Mouse (Mus musculus): ENCODE results near the gene Xlr3a. TPM values are rescaled to one million over a fixed set of nuclear protein-coding genes. Genes with fewer than 3 reads are reported as not detected.

The Xlr3a gene
- polyA plus RNA-seq, 1 experiment from 2014 or later: 4.2 TPM

- Histone ChIP-seq H3K9me3 (replicated peaks) (no peaks in the 10 kb centered on the region), H3K4me1 (no peaks in the 10 kb centered on the region), H3K27ac (no peak overlapping the region), H3K9ac (no peak overlapping the region), H3K4me3 (no peak overlapping the region), H3K27me3 (no peaks in the 10 kb centered on the region), H3K36me3 (no peaks in the 10 kb centered on the region), H3K4me2 (replicated peaks) (peak overlapping the region; percentile 34)
- peak; percentile 98 for ATAC-seq (ENCODE audit: low FRiP score)
- WGBS: 13% methylated on average over 14 of the region's 14 CpGs
These were observed 42.9 kb downstream of the Xlr3a start for GRCm38 (mm10) chrX:73053860-73054563.

GRCm38 (mm10) chrX:73039666-73040065 lies 57.2 kb downstream of the Xlr3a start:
- Histone ChIP-seq H3K4me2 (replicated peaks) (no peak overlapping the region), H3K27me3 (no peaks in the 10 kb centered on the region), H3K4me1 (no peaks in the 10 kb centered on the region), H3K4me3 (no peak overlapping the region), H3K27ac (no peak overlapping the region), H3K9ac (no peak overlapping the region), H3K36me3 (no peaks in the 10 kb centered on the region), H3K9me3 (replicated peaks) (no peaks in the 10 kb centered on the region)
- no peak for ATAC-seq (ENCODE audit: low FRiP score)
- WGBS: 82% methylated on average over 12 of the region's 12 CpGs

DNA sequence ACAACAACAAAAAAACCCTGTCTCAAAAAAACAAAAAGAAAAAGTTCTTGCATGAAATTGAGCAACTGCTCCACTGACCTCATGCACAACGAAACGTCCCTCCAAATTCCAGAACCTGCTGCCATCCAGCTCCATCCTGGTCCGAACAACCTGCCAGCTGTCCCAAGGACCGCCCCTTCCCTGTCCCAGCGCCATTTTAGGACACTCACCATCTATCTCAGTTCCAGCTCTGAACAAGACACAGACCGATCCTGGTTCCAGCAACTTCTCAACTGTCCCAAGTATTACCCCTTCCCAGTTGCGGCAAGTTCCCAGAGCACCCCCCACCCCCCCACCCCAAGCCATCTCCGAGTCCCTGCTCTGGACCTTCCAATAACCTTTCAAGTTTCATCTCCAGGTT lies 58.1 kb downstream of the Xlr3a start:
- Histone ChIP-seq H3K36me3 (no peaks in the 10 kb centered on the region), H3K9ac (no peak overlapping the region), H3K4me2 (replicated peaks) (no peak overlapping the region), H3K4me1 (no peaks in the 10 kb centered on the region), H3K27me3 (no peaks in the 10 kb centered on the region), H3K4me3 (no peak overlapping the region), H3K9me3 (replicated peaks) (no peaks in the 10 kb centered on the region), H3K27ac (no peak overlapping the region)
- ATAC-seq (ENCODE audit: low FRiP score): no peak
- WGBS: 85% methylated on average over 8 of the region's 8 CpGs

DNA sequence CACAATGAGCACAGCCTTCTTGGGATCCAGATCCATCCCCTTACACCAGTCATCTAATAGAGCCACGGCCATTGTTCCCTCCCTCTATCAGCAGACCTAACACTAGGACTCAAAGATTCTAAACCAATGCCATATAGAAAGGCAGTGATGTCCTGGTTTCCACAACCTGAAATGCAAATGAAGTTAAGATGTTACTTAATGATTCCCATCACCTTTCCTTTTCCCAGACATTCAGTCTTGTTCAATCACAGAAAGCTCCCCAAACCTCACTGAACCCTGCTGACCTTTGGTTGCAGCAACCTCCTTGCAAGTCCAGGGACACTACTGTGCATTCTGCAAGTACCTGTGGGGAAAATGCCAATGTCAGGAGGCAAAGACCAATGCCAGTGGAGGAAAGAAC lies 59.9 kb downstream of the Xlr3a start, which contains the start of gene Pnma5:
TSS of gene Pnma5 (minus strand) at position 101 of the 400 bp plus-strand sequence.
- no peak within 1 kb of the TSS for H3K4me2 ChIP-seq (replicated peaks)
- WGBS: 86% methylated on average over 1 of the region's 1 CpGs
- H3K36me3 ChIP-seq: no peaks in the 10 kb centered on the region
- H3K9me3 ChIP-seq (replicated peaks): no peaks in the 10 kb centered on the region
- H3K9ac ChIP-seq: no peak within 1 kb of the TSS
- no peaks in the 10 kb centered on the region for H3K27me3 ChIP-seq
- no peak within 1 kb of the TSS for H3K4me3 ChIP-seq
- no peak for ATAC-seq (ENCODE audit: low FRiP score)
- no peak within 1 kb of the TSS for H3K27ac ChIP-seq
- no peaks in the 10 kb centered on the region for H3K4me1 ChIP-seq

Other genes with a start within 250 kb of the Xlr3a start
- gene Cetn2, start 178.7 kb downstream of the Xlr3a start, polyA plus RNA-seq (2016; fragmentation: Nextera tagmentation; extraction: Ambion mirVana): 86.6 and 106 TPM in 2 replicates
- gene Nsdhl, start 178.5 kb downstream of the Xlr3a start, polyA plus RNA-seq (2016; fragmentation: Nextera tagmentation; extraction: Ambion mirVana): 35.8 and 37.6 TPM in 2 replicates
- gene Zfp185, start 109.8 kb downstream of the Xlr3a start, polyA plus RNA-seq (2016; fragmentation: Nextera tagmentation; extraction: Ambion mirVana): 6.9 and 8.8 TPM in 2 replicates
- 0.09 TPM in 1 of 2 replicates, not detected in the other for gene Pnma5, start 60.0 kb downstream of the Xlr3a start, polyA plus RNA-seq (2016; fragmentation: Nextera tagmentation; extraction: Ambion mirVana)
- 1.1 TPM in 2 replicates for gene Pnma3, start 32.3 kb downstream of the Xlr3a start, polyA plus RNA-seq (2016; fragmentation: Nextera tagmentation; extraction: Ambion mirVana)
- 0.97 and 1.0 TPM in 2 replicates for gene Xlr4a, start 14.6 kb downstream of the Xlr3a start, polyA plus RNA-seq (2016; fragmentation: Nextera tagmentation; extraction: Ambion mirVana)
- gene Gm14685, start 20.0 kb upstream of the Xlr3a start, polyA plus RNA-seq (2016; fragmentation: Nextera tagmentation; extraction: Ambion mirVana): 0.45 TPM in 1 of 2 replicates, not detected in the other
- gene Xlr5b, start 51.7 kb upstream of the Xlr3a start, polyA plus RNA-seq (2016; fragmentation: Nextera tagmentation; extraction: Ambion mirVana): not detected in 2 replicates
- 0.15 and 0.51 TPM in 2 replicates for gene DXBay18, start 52.4 kb upstream of the Xlr3a start, polyA plus RNA-seq (2016; fragmentation: Nextera tagmentation; extraction: Ambion mirVana)
- gene Spin2d, start 79.9 kb upstream of the Xlr3a start, polyA plus RNA-seq (2016; fragmentation: Nextera tagmentation; extraction: Ambion mirVana): not detected in 2 replicates
- gene Xlr3b, start 95.1 kb upstream of the Xlr3a start, polyA plus RNA-seq (2016; fragmentation: Nextera tagmentation; extraction: Ambion mirVana): 18.8 and 20.3 TPM in 2 replicates
- gene Xlr4b, start 117.2 kb upstream of the Xlr3a start, polyA plus RNA-seq (2016; fragmentation: Nextera tagmentation; extraction: Ambion mirVana): 0.63 and 1.2 TPM in 2 replicates
- gene F8a, start 131.2 kb upstream of the Xlr3a start, polyA plus RNA-seq (2016; fragmentation: Nextera tagmentation; extraction: Ambion mirVana): 25.0 and 26.1 TPM in 2 replicates
- 0.81 TPM in 1 of 2 replicates, not detected in the other for gene Xlr4c, start 146.0 kb upstream of the Xlr3a start, polyA plus RNA-seq (2016; fragmentation: Nextera tagmentation; extraction: Ambion mirVana)
- 0.35 and 0.43 TPM in 2 replicates for gene Xlr3c, start 168.3 kb upstream of the Xlr3a start, polyA plus RNA-seq (2016; fragmentation: Nextera tagmentation; extraction: Ambion mirVana)
- not detected in 2 replicates for gene Xlr5a, start 195.9 kb upstream of the Xlr3a start, polyA plus RNA-seq (2016; fragmentation: Nextera tagmentation; extraction: Ambion mirVana)
- not detected in 2 replicates for gene Xlr5c, start 195.9 kb upstream of the Xlr3a start, polyA plus RNA-seq (2016; fragmentation: Nextera tagmentation; extraction: Ambion mirVana)
- not detected in 2 replicates for gene Gm45015, start 239.7 kb upstream of the Xlr3a start, polyA plus RNA-seq (2016; fragmentation: Nextera tagmentation; extraction: Ambion mirVana)
- 19.0 and 20.7 TPM in 2 replicates for gene Zfp275, start 245.5 kb upstream of the Xlr3a start, polyA plus RNA-seq (2016; fragmentation: Nextera tagmentation; extraction: Ambion mirVana)